Mouse (Mus musculus) heart, postnatal 0 days (tissue): ENCODE data around the gene Pde2a. TPM values are rescaled to one million over a fixed set of nuclear protein-coding genes. Genes with fewer than 3 reads are reported as not detected.

Experiments
- ATAC-seq: fragments of 200-750 bp; cut with Nextera tagmentation; 2 replicates; pipeline ENCODE4 v1.8.0; 2017; ENCODE audit warnings: low read depth, moderate number of reproducible peaks, moderate library complexity; ENCODE audit not compliant: insufficient read depth
- DNase-seq: peaks from one replicate; pipeline ENCODE4 v3.0.0-alpha.2; 2016; ENCODE audit warnings: low spot score
- H3K27ac ChIP-seq: fragments of 300-500 bp; sonication (generic); 2 replicates; pipeline ENCODE4 v1.5.1; 2014; ENCODE audit warnings: low read depth, mild to moderate bottlenecking
- H3K27me3 ChIP-seq: fragments of 300-500 bp; sonication (generic); 2 replicates; pipeline ENCODE4 v1.6.1; 2014; ENCODE audit warnings: low read length, mixed read lengths; ENCODE audit not compliant: control insufficient read depth, insufficient read depth
- H3K36me3 ChIP-seq: fragments of 300-500 bp; sonication (generic); replicated peaks from 2 replicates; pipeline ENCODE4 v1.6.1; 2014; ENCODE audit warnings: low read length, mixed read lengths; ENCODE audit not compliant: control insufficient read depth, insufficient read depth
- H3K4me1 ChIP-seq: fragments of 300-500 bp; sonication (generic); 2 replicates; pipeline ENCODE4 v1.6.1; 2014; ENCODE audit warnings: antibody characterized with exemption; ENCODE audit not compliant: control insufficient read depth, insufficient read depth
- H3K4me2 ChIP-seq: fragments of 300-500 bp; sonication (generic); 2 replicates; pipeline ENCODE4 v1.6.1; 2014; ENCODE audit warnings: low read depth, mild to moderate bottlenecking, low read length, moderate library complexity
- H3K4me3 ChIP-seq: fragments of 300-500 bp; sonication (generic); 2 replicates; pipeline ENCODE4 v1.5.1; 2014; ENCODE audit warnings: low read depth, low read length
- H3K9ac ChIP-seq: fragments of 300-500 bp; sonication (generic); replicated peaks from 2 replicates; pipeline ENCODE4 v1.6.1; 2014; ENCODE audit warnings: low read depth, low read length, mixed read lengths
- H3K9me3 ChIP-seq: fragments of 300-500 bp; sonication (generic); replicated peaks from 2 replicates; pipeline ENCODE4 v1.6.1; 2016; ENCODE audit warnings: low read length; ENCODE audit not compliant: control insufficient read depth
- CTCF ChIP-seq: IDR thresholded peaks from 2 replicates; pipeline ENCODE4 v1.5.1; 2016; ENCODE audit warnings: antibody characterized with exemption, control low read depth, low read depth
- EP300 ChIP-seq: IDR thresholded peaks from 2 replicates; pipeline ENCODE4 v1.6.1; 2016; ENCODE audit warnings: antibody characterized with exemption, low read depth
- WGBS: fragments of 180-500 bp; shearing (Covaris S2); extraction: QIAGEN DNeasy Blood & Tissue Kit; methylation state at CpG from one replicate; pipeline ENCODE4 v1.1.7; 2014; 5-methylcytosine and 5-hydroxymethylcytosine counted together
- polyA plus RNA-seq: library from polyadenylated mRNA; unstranded; fragments of >200 nt; fragmentation: Nextera tagmentation; extraction: Ambion mirVana; gene quantifications from 2 replicates; pipeline ENCODE4 v1.2.1, GENCODE M21; 2015
- total RNA-seq: library from RNA; depleted of rRNA; stranded (reverse); fragments of >200 nt; gene quantifications from 2 replicates; pipeline ENCODE4 v1.2.3, GENCODE M21; 2014; ENCODE audit warnings: low replicate concordance

Pde2a gene
- total and polyA plus RNA-seq, 2 experiments from 2014 or later, result 4.7 to 19.3 TPM

DNA sequence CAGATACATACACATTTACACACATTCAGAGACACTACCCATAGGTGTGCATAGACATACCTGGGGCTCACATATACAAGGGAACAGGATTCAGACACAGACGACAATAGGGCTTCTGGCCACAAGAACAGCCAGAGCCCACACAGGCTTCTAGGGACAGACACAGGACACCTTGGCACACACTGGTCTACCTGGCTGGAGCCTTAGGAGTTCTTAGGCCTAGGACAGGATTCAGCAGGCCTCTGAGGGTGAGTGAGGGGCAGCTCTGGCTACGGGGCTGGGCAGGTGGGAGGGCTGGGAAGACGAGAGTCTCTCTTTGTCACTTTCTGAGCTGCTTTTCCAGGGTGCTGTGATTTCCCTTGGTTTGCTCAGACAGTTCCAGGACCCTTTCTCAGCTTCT, 43.2 kb upstream of the Pde2a start:
- ATAC-seq (peak; percentile 5; the same call in 1 of the 2 replicates), DNase-seq (no peak)
- Histone ChIP-seq H3K9ac (peak overlapping the region; percentile 56), H3K36me3 (no peaks in the 10 kb centered on the region), H3K4me3 (peak overlapping the region; percentile 40), H3K4me2 (peak overlapping the region; percentile 66), H3K4me1 (peaks cover 22% of the 10 kb centered on the region), H3K9me3 (no peaks in the 10 kb centered on the region), H3K27ac (peak overlapping the region; percentile 78), H3K27me3 (no peaks in the 10 kb centered on the region)
- WGBS, result 56% methylated on average over 3 of the region's 3 CpGs
- TF ChIP-seq CTCF (no peak), EP300 (no peak)

DNA sequence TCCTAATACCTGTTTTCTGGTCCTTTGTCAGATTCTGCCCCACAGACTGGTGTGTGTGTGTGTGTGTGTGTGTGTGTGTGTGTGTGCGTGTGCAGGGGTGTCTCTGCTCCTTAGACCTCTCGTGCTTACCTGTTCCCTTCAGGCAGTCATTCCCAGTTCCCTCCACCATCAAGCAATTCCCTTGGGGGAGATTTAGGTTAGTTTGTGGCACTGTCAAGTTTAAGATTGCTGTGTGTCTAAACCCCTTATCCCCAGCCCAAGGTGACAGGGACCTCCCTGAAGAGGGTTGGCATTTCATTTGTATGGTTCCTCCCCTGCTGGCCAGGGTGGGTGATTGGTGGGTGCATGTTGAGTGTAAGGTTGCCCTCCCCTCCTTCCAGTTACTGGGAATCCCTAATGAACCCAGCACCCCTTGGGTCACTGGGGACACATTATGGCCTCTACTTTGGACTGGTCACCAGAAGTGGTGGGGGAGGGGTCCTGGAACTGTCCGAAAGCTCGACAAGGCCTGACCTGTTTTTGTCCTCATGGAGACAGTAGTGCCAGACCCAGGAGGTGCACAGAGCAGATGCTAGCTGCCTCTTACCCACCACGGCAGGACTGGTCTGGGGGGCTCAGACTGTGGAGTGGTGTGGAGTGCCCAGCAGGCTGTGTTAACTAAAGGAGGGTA, 42.6 kb upstream of the Pde2a start:
- TF ChIP-seq CTCF (0 out of 2 replicates have a peak, but pooled peaks have one; percentile 1), EP300 (no peak)
- H3K4me3 ChIP-seq, result peak overlapping the region; percentile 40
- H3K27ac ChIP-seq, result peak overlapping the region; percentile 78

DNA sequence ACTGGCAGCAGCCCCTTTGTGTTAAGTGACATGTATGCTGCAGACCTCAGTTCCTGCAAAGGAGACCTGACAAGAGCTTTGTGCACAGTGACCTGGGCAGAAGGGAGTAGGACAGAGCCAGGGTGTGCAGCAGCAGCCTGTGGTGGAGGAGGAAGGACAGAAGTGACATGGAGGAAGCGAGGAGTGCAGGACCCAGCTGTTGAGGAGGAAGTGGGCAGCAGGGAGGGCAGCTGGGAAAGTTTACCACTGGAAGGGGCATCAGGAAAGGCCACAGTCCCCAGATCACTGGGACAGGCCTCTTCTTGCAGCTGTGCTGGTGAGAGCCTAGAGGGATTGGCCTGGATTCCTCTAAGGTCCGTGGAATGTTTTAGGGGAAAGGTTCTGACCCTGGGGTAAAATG, 41.8 kb upstream of the Pde2a start:
- 0 out of 2 replicates have a peak overlapping the region, but pooled peaks have one; percentile 18 for H3K9ac ChIP-seq
- DNase-seq (no peak), ATAC-seq (no peak)
- no peaks in the 10 kb centered on the region for H3K27me3 ChIP-seq
- H3K4me3 ChIP-seq, result no peak overlapping the region
- WGBS, result 67% methylated on average over 2 of the region's 2 CpGs
- H3K9me3 ChIP-seq, result no peaks in the 10 kb centered on the region
- peak overlapping the region; percentile 66; the same call in 1 of the 2 replicates for H3K4me2 ChIP-seq
- H3K27ac ChIP-seq, result no peak overlapping the region
- peaks cover 25% of the 10 kb centered on the region for H3K4me1 ChIP-seq
- no peaks in the 10 kb centered on the region for H3K36me3 ChIP-seq
- TF ChIP-seq EP300 (no peak), CTCF (no peak)

More for the DNA sequence above, 42.6 kb upstream of the Pde2a start:
- peak overlapping the region; percentile 56 for H3K9ac ChIP-seq
- H3K9me3 ChIP-seq, result no peaks in the 10 kb centered on the region
- no peaks in the 10 kb centered on the region for H3K27me3 ChIP-seq
- peaks cover 22% of the 10 kb centered on the region for H3K4me1 ChIP-seq
- no peak for ATAC-seq
- no peak for DNase-seq
- 57% methylated on average over 5 of the region's 5 CpGs for WGBS
- H3K4me2 ChIP-seq, result peak overlapping the region; percentile 66
- no peaks in the 10 kb centered on the region for H3K36me3 ChIP-seq

DNA sequence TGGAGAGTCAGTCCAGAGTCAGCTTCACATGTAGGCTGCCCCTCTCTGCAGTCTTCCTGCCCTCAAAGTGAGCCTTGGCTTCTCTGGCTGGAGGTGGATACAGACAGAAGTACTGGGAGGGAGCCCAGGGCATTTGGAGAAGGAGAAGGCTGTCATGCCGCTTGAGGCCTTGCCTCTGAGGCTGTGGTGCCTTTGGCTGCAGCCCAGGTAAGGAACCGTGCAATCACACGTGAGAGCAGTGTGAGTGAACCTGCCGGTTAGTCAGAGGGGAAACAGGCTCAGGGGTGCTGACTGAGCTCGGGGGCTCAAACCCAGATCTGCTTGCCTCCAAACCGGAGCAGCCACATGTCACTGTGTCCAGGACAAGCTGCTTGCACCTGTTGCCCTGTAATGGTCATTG, 40.0 kb upstream of the Pde2a start:
- Histone ChIP-seq H3K36me3 (0 out of 2 replicates have a peak, but pooled peaks cover 4% of the 10 kb centered on the region), H3K9me3 (no peaks in the 10 kb centered on the region), H3K27me3 (no peaks in the 10 kb centered on the region), H3K27ac (no peak overlapping the region), H3K4me3 (no peak overlapping the region), H3K9ac (no peak overlapping the region), H3K4me1 (peaks cover 38% of the 10 kb centered on the region), H3K4me2 (no peak overlapping the region)
- 80% methylated on average over 6 of the region's 6 CpGs for WGBS
- no peak for DNase-seq
- no peak for ATAC-seq
- no peak for TF ChIP-seq EP300
- no peak for TF ChIP-seq CTCF

DNA sequence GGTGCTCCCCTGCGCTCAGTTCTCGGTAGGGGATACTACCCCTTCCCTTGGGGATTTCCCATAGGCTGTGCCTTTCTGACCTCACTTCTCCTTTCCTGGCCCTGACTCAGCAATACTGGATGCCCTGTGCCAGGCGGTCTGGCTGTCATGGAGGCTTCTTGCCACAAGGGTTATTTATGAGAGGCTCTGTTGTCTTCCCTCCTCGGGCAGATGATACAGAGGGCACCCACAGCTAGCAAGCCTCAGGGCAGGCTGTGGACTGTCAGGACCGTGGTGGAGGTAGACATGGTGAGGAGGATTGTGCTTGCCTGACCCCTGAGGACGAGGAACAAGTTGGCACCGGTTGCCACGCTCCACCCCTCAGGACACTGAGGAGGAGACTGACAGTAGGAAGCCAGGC, 39.1 kb upstream of the Pde2a start:
- H3K4me1 ChIP-seq, result peaks cover 38% of the 10 kb centered on the region
- H3K4me3 ChIP-seq, result no peak overlapping the region
- H3K4me2 ChIP-seq, result no peak overlapping the region
- ATAC-seq (no peak), DNase-seq (no peak)
- H3K9me3 ChIP-seq, result no peaks in the 10 kb centered on the region
- WGBS, result 72% methylated on average over 8 of the region's 8 CpGs
- no peak for TF ChIP-seq EP300
- H3K27ac ChIP-seq, result no peak overlapping the region
- no peaks in the 10 kb centered on the region for H3K27me3 ChIP-seq
- peaks cover 12% of the 10 kb centered on the region for H3K36me3 ChIP-seq
- no peak overlapping the region for H3K9ac ChIP-seq

DNA sequence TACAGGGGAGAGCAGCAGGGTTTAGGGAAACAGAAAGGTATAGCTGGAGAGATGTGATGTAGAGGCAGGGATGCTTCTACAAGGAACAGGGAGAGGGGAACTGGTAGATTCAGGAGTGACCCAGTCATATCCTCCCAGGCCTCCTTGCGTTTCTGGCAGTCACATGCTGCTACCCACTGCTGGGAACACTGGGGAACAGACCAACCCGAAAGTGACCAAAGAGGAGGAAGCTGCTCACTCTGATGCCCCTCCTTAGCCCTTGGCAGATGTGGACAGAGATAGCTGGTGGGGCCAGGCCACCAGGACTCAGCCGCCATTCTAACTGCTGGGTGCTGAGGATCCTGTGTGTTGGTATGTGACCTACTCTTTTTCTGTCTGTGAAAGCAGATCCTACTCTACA, 37.7 kb upstream of the Pde2a start:
- ATAC-seq, result no peak
- H3K4me1 ChIP-seq, result peaks cover 24% of the 10 kb centered on the region
- WGBS, result 83% methylated on average over 3 of the region's 3 CpGs
- H3K4me3 ChIP-seq, result no peak overlapping the region
- no peak overlapping the region for H3K27ac ChIP-seq
- H3K9ac ChIP-seq, result no peak overlapping the region
- no peaks in the 10 kb centered on the region for H3K27me3 ChIP-seq
- TF ChIP-seq CTCF (no peak), EP300 (no peak)
- H3K4me2 ChIP-seq, result no peak overlapping the region
- H3K36me3 ChIP-seq, result peaks cover 26% of the 10 kb centered on the region
- no peak for DNase-seq
- H3K9me3 ChIP-seq, result no peaks in the 10 kb centered on the region
